Comparison of ENCODE assay signal across 22 mouse cellular contexts in genomic region chr12:72786986-72787385, GRCm38 (mm10). TPM values are rescaled to one million over a fixed set of nuclear protein-coding genes. Genes with fewer than 3 reads are reported as not detected.
A peak's percentile ranks its signal among the peaks of the same experiment; 100 is the strongest.
DNase-seq lines count a peak whose midpoint lies in the region; ATAC-seq and TF ChIP-seq lines count a peak whose summit lies in the region.
"Had no signal": no experiment of that assay in that cellular context is flagged by ENCODE, and none has a peak within 500 bp of the region (broad histone marks: within the 10 kb centered on the region; RNA-seq: fewer than 3 reads in every experiment).

No protein-coding gene starts in this region.

- H3K36me3 ChIP-seq in kidney, embryonic 16.5 days (ENCODE audit: insufficient read depth, low read length) = peaks cover 16% of the 10 kb centered on the region
- H3K36me3 ChIP-seq in lung, postnatal 0 days (ENCODE audit: insufficient read depth, low read length) = 0 out of 2 replicates have a peak, but pooled peaks cover 19% of the 10 kb centered on the region

- H3K9ac ChIP-seq in kidney, embryonic 16.5 days (replicated peaks; ENCODE audit: low read length) = no peak overlapping the region
- no peak overlapping the region for H3K9ac ChIP-seq in lung, postnatal 0 days (replicated peaks; ENCODE audit: low read depth)
- H3K9ac ChIP-seq: embryonic facial prominence, embryonic 13.5 days; forebrain, embryonic 12.5 days; heart, embryonic 15.5 days; hindbrain, embryonic 13.5 days had no signal

- no peaks in the 10 kb centered on the region for H3K27me3 ChIP-seq in kidney, embryonic 16.5 days (ENCODE audit: insufficient read depth, low read length)
- no peaks in the 10 kb centered on the region for H3K27me3 ChIP-seq in lung, postnatal 0 days (replicated peaks; ENCODE audit: insufficient read depth, low read length)
- H3K27me3 ChIP-seq: embryonic facial prominence, embryonic 13.5 days; forebrain, embryonic 12.5 days; heart, embryonic 15.5 days; hindbrain, embryonic 13.5 days had no signal

- no peak overlapping the region for H3K4me3 ChIP-seq in kidney, embryonic 16.5 days (ENCODE audit: low read length)
- H3K4me3 ChIP-seq in lung, postnatal 0 days (ENCODE audit: low read depth, low read length) = no peak overlapping the region
- H3K4me3 ChIP-seq: embryonic facial prominence, embryonic 13.5 days; forebrain, embryonic 12.5 days; heart, adult 2 months; heart, embryonic 15.5 days; hindbrain, embryonic 13.5 days had no signal

- TF ChIP-seq EP300 in lung, postnatal 0 days (IDR thresholded peaks at IDR 0.05) = no peak

- H3K27ac ChIP-seq in kidney, embryonic 16.5 days (ENCODE audit: low read length) = no peak overlapping the region
- H3K27ac ChIP-seq in lung, postnatal 0 days (ENCODE audit: low read length) = no peak overlapping the region
- H3K27ac ChIP-seq: embryonic facial prominence, embryonic 13.5 days; forebrain, embryonic 12.5 days; heart, adult 2 months; heart, embryonic 15.5 days; hindbrain, embryonic 13.5 days; hindbrain, postnatal 0 days had no signal

- no peak overlapping the region for H3K4me2 ChIP-seq in kidney, embryonic 16.5 days (replicated peaks; ENCODE audit: low read depth, low read length)
- no peak overlapping the region for H3K4me2 ChIP-seq in lung, postnatal 0 days (replicated peaks; ENCODE audit: low read depth, low read length)
- H3K4me2 ChIP-seq: embryonic facial prominence, embryonic 13.5 days; forebrain, embryonic 12.5 days; heart, embryonic 11.5 days; heart, embryonic 15.5 days; hindbrain, embryonic 13.5 days had no signal

- H3K4me1 ChIP-seq in kidney, embryonic 16.5 days (ENCODE audit: insufficient read depth, low read length) = 0 out of 2 replicates have a peak, but pooled peaks cover under 1% of the 10 kb centered on the region
- no peaks in the 10 kb centered on the region; the same call in 1 of the 2 replicates for H3K4me1 ChIP-seq in lung, postnatal 0 days (ENCODE audit: insufficient read depth, low read depth, low read length)
- H3K4me1 ChIP-seq: embryonic facial prominence, embryonic 13.5 days; forebrain, embryonic 12.5 days; hindbrain, embryonic 13.5 days had no signal

- WGBS in kidney, embryonic 16.5 days = 75% methylated on average over 4 of the region's 4 CpGs
- WGBS in lung, postnatal 0 days = 65% methylated on average over 4 of the region's 4 CpGs

- DNase-seq in adrenal gland, postnatal 10 days = peak; percentile 46
- no peak for DNase-seq in adrenal gland, postnatal 4 days (ENCODE audit: low spot score in 2 of 2)
- DNase-seq in kidney, adult 18-20 months = peak; percentile 38
- no peak for DNase-seq in kidney, adult 9 months
- DNase-seq in kidney, postnatal 36 days = peak; percentile 17 to 21
- DNase-seq in lung, postnatal 0 days (ENCODE audit: low spot score) = peak; percentile 18
- no peak for DNase-seq in lung, postnatal 14 days
- DNase-seq: cerebellum, adult 18-20 months; cerebellum, adult 9-11 months; cerebellum, postnatal 36 days; gastrocnemius, postnatal 14 days; heart, adult 2 months; heart, postnatal 14 days had no signal

- H3K9me3 ChIP-seq in kidney, embryonic 16.5 days (ENCODE audit: low read length) = no peaks in the 10 kb centered on the region
- no peaks in the 10 kb centered on the region for H3K9me3 ChIP-seq in lung, postnatal 0 days (ENCODE audit: low read length)
- H3K9me3 ChIP-seq: embryonic facial prominence, embryonic 13.5 days; forebrain, embryonic 12.5 days; heart, embryonic 15.5 days; hindbrain, embryonic 13.5 days had no signal

- TF ChIP-seq CTCF in lung, postnatal 0 days (IDR thresholded peaks at IDR 0.05) = no peak

- ATAC-seq in kidney, embryonic 16.5 days (ENCODE audit: low FRiP score, low TSS enrichment) = no peak
- no peak for ATAC-seq in lung, postnatal 0 days
- ATAC-seq: activated CD4-positive, CD25-positive, alpha-beta regulatory T cell, adult 4 months; forebrain, embryonic 16.5 days; hindbrain, postnatal 0 days had no signal

RNA-seq across cellular contexts. Expression of gene Ppm1a, which starts 29.7 kb away (rescaled TPM):
- total RNA-seq in adrenal gland, postnatal 10 days (2021) = 100 to 1,000 TPM; 252 to 260 TPM
- total RNA-seq in adrenal gland, postnatal 4 days (2021) = 100 to 1,000 TPM; 253 to 261 TPM
- polyA plus RNA-seq in kidney, embryonic 16.5 days (2015; fragmentation: Nextera tagmentation; extraction: Ambion mirVana) = 17.4 and 25.3 TPM in 2 replicates
- 54.4 and 57.0 TPM in 2 replicates for polyA plus RNA-seq in lung, postnatal 0 days (2015; fragmentation: Nextera tagmentation; extraction: Ambion mirVana)

Comparison
In these comparisons a context has a peak if more than half of its experiments do, and no peak if none do; other contexts are left out.
1. DNase-seq: peak in adrenal gland, postnatal 10 days (single experiment), kidney, adult 18-20 months (single experiment), kidney, postnatal 36 days (2 of 2) and lung, postnatal 0 days (single experiment); none in adrenal gland, postnatal 4 days (0 of 2), kidney, adult 9 months (single experiment) and lung, postnatal 14 days (single experiment).